Mouse (Mus musculus) forebrain, embryonic 12.5 days (tissue): ENCODE measurements around the gene Tex35. TPM values are rescaled to one million over a fixed set of nuclear protein-coding genes. Genes with fewer than 3 reads are reported as not detected.

ENCODE experiments used
- ATAC-seq: fragments of 200-750 bp; cut with Nextera tagmentation; 2 replicates; pipeline ENCODE4 v1.8.0; 2017; ENCODE audit warnings: moderate TSS enrichment; ENCODE audit not compliant: low FRiP score
- H3K27ac ChIP-seq: fragments of 300-500 bp; sonication (generic); 2 replicates; pipeline ENCODE4 v1.5.1; 2016; ENCODE audit warnings: mild to moderate bottlenecking
- H3K27me3 ChIP-seq: fragments of 300-500 bp; sonication (generic); 2 replicates; pipeline ENCODE4 v1.6.1; 2016; ENCODE audit warnings: mild to moderate bottlenecking
- H3K36me3 ChIP-seq: fragments of 300-500 bp; sonication (generic); replicated peaks from 2 replicates; pipeline ENCODE4 v1.6.1; 2016; ENCODE audit warnings: mild to moderate bottlenecking
- H3K4me1 ChIP-seq: fragments of 300-500 bp; sonication (generic); 2 replicates; pipeline ENCODE4 v1.6.1; 2016
- H3K4me2 ChIP-seq: fragments of 300-500 bp; sonication (generic); 2 replicates; pipeline ENCODE4 v1.6.1; 2016; ENCODE audit warnings: mild to moderate bottlenecking, moderate library complexity
- H3K4me3 ChIP-seq: fragments of 300-500 bp; sonication (generic); replicated peaks from 2 replicates; pipeline ENCODE4 v1.5.1; 2016; ENCODE audit warnings: mild to moderate bottlenecking
- H3K9ac ChIP-seq: fragments of 300-500 bp; sonication (generic); 2 replicates; pipeline ENCODE4 v1.6.1; 2016; ENCODE audit warnings: mild to moderate bottlenecking
- H3K9me3 ChIP-seq: fragments of 300-500 bp; sonication (generic); 2 replicates; pipeline ENCODE4 v1.6.1; 2016
- WGBS: fragments of 180-500 bp; shearing (Covaris S2); methylation state at CpG from one replicate; pipeline ENCODE4 v1.1.7; 2016; 5-methylcytosine and 5-hydroxymethylcytosine counted together
- polyA plus RNA-seq: library from polyadenylated mRNA; unstranded; fragments of >200 nt; fragmentation: Nextera tagmentation; extraction: Ambion mirVana; gene quantifications from 2 replicates; pipeline ENCODE4 v1.2.1, GENCODE M21; 2016

Tex35 gene
- polyA plus RNA-seq: not detected in 2 replicates

GRCm38 (mm10) chr1:157108580-157108979 is at the start of gene Tex35:
Gene Tex35, minus strand, starts transcription at chr1:157108680.
- no peaks in the 10 kb centered on the region for H3K27me3 ChIP-seq
- ATAC-seq: no peak
- WGBS: 87% methylated on average over 4 of the region's 4 CpGs
- H3K9ac ChIP-seq: no peak within 1 kb of the TSS
- no peak within 1 kb of the TSS for H3K4me2 ChIP-seq
- no peak within 1 kb of the TSS for H3K4me3 ChIP-seq
- H3K36me3 ChIP-seq: no peaks in the 10 kb centered on the region
- no peak within 1 kb of the TSS for H3K27ac ChIP-seq
- no peaks in the 10 kb centered on the region for H3K9me3 ChIP-seq
- 0 out of 2 replicates have a peak, but pooled peaks cover 2% of the 10 kb centered on the region for H3K4me1 ChIP-seq

- Histone ChIP-seq H3K4me1 (peaks cover 11% of the 10 kb centered on the region; the same call in 1 of the 2 replicates), H3K9me3 (no peaks in the 10 kb centered on the region), H3K27me3 (no peaks in the 10 kb centered on the region), H3K4me3 (no peak overlapping the region), H3K9ac (no peak overlapping the region), H3K4me2 (no peak overlapping the region), H3K27ac (no peak overlapping the region), H3K36me3 (peaks cover 12% of the 10 kb centered on the region)
- no peak for ATAC-seq
These were observed 45.3 kb upstream of the Tex35 start for GRCm38 (mm10) chr1:157153781-157154180.

- 86% methylated on average over 1 of the region's 1 CpGs for WGBS
- ATAC-seq: no peak
- H3K4me3 ChIP-seq: no peak overlapping the region
These were observed 41.6 kb upstream of the Tex35 start for GRCm38 (mm10) chr1:157150107-157150506.

GRCm38 (mm10) chr1:157144621-157145020 is 36.1 kb upstream of the Tex35 start:
- H3K27ac ChIP-seq: no peak overlapping the region
- no peak for ATAC-seq
- H3K9me3 ChIP-seq: no peaks in the 10 kb centered on the region
- H3K9ac ChIP-seq: no peak overlapping the region
- peaks cover 27% of the 10 kb centered on the region for H3K36me3 ChIP-seq
- no peak overlapping the region for H3K4me2 ChIP-seq
- H3K27me3 ChIP-seq: no peaks in the 10 kb centered on the region
- no peak overlapping the region for H3K4me3 ChIP-seq
- no peaks in the 10 kb centered on the region for H3K4me1 ChIP-seq
- 96% methylated on average over 3 of the region's 3 CpGs for WGBS

More at GRCm38 (mm10) chr1:157150107-157150506, 41.6 kb upstream of the Tex35 start:
- no peaks in the 10 kb centered on the region for H3K27me3 ChIP-seq
- H3K4me2 ChIP-seq: no peak overlapping the region
- peaks cover 16% of the 10 kb centered on the region for H3K36me3 ChIP-seq
- H3K4me1 ChIP-seq: peaks cover 11% of the 10 kb centered on the region; the same call in 1 of the 2 replicates
- no peaks in the 10 kb centered on the region for H3K9me3 ChIP-seq
- no peak overlapping the region for H3K27ac ChIP-seq
- no peak overlapping the region for H3K9ac ChIP-seq

GRCm38 (mm10) chr1:157143326-157143932 is 34.9 kb upstream of the Tex35 start:
- 72% methylated on average over 7 of the region's 7 CpGs for WGBS
- H3K27ac ChIP-seq: no peak overlapping the region
- no peak overlapping the region for H3K9ac ChIP-seq
- no peaks in the 10 kb centered on the region for H3K9me3 ChIP-seq
- H3K4me2 ChIP-seq: no peak overlapping the region
- no peak for ATAC-seq
- no peak overlapping the region for H3K4me3 ChIP-seq
- H3K4me1 ChIP-seq: no peaks in the 10 kb centered on the region
- no peaks in the 10 kb centered on the region for H3K27me3 ChIP-seq
- H3K36me3 ChIP-seq: peaks cover 27% of the 10 kb centered on the region

GRCm38 (mm10) chr1:157141014-157141413 is 32.5 kb upstream of the Tex35 start:
- WGBS: 87% methylated on average over 3 of the region's 3 CpGs
- Histone ChIP-seq H3K36me3 (peaks cover 15% of the 10 kb centered on the region; the same call in 1 of the 2 replicates), H3K9ac (no peak overlapping the region), H3K4me2 (no peak overlapping the region), H3K9me3 (no peaks in the 10 kb centered on the region), H3K4me1 (no peaks in the 10 kb centered on the region), H3K4me3 (no peak overlapping the region), H3K27me3 (no peaks in the 10 kb centered on the region), H3K27ac (no peak overlapping the region)
- no peak for ATAC-seq

- no peaks in the 10 kb centered on the region for H3K9me3 ChIP-seq
- H3K4me1 ChIP-seq: no peaks in the 10 kb centered on the region
- H3K4me2 ChIP-seq: no peak overlapping the region
- ATAC-seq: no peak
- H3K27ac ChIP-seq: no peak overlapping the region
- H3K27me3 ChIP-seq: no peaks in the 10 kb centered on the region
- 79% methylated on average over 1 of the region's 1 CpGs for WGBS
- H3K36me3 ChIP-seq: peaks cover 16% of the 10 kb centered on the region; the same call in 1 of the 2 replicates
- no peak overlapping the region for H3K4me3 ChIP-seq
- H3K9ac ChIP-seq: no peak overlapping the region
These were observed 29.4 kb upstream of the Tex35 start for GRCm38 (mm10) chr1:157137854-157138241.

GRCm38 (mm10) chr1:157137132-157137853 is 28.8 kb upstream of the Tex35 start:
- Histone ChIP-seq H3K9me3 (no peaks in the 10 kb centered on the region), H3K27me3 (no peaks in the 10 kb centered on the region), H3K4me3 (no peak overlapping the region), H3K4me2 (no peak overlapping the region), H3K9ac (no peak overlapping the region), H3K4me1 (no peaks in the 10 kb centered on the region), H3K36me3 (peaks cover 16% of the 10 kb centered on the region), H3K27ac (no peak overlapping the region)
- no peak for ATAC-seq
- WGBS: 88% methylated on average over 9 of the region's 9 CpGs

GRCm38 (mm10) chr1:157128219-157128618 is 19.7 kb upstream of the Tex35 start:
- no peaks in the 10 kb centered on the region for H3K27me3 ChIP-seq
- H3K36me3 ChIP-seq: no peaks in the 10 kb centered on the region; the same call in 1 of the 2 replicates
- no peaks in the 10 kb centered on the region for H3K9me3 ChIP-seq
- H3K4me1 ChIP-seq: no peaks in the 10 kb centered on the region
- ATAC-seq: no peak
- 85% methylated on average over 2 of the region's 2 CpGs for WGBS
- no peak overlapping the region for H3K27ac ChIP-seq
- H3K4me3 ChIP-seq: no peak overlapping the region
- no peak overlapping the region for H3K4me2 ChIP-seq
- H3K9ac ChIP-seq: no peak overlapping the region

GRCm38 (mm10) chr1:157123836-157124235 is 15.4 kb upstream of the Tex35 start:
- H3K27ac ChIP-seq: no peak overlapping the region
- H3K9me3 ChIP-seq: no peaks in the 10 kb centered on the region
- H3K4me2 ChIP-seq: no peak overlapping the region
- H3K36me3 ChIP-seq: no peaks in the 10 kb centered on the region
- H3K4me3 ChIP-seq: no peak overlapping the region
- H3K4me1 ChIP-seq: no peaks in the 10 kb centered on the region
- ATAC-seq: no peak
- no peaks in the 10 kb centered on the region for H3K27me3 ChIP-seq
- no peak overlapping the region for H3K9ac ChIP-seq
- WGBS: 90% methylated on average over 3 of the region's 3 CpGs

- H3K27me3 ChIP-seq: no peaks in the 10 kb centered on the region
- no peaks in the 10 kb centered on the region for H3K36me3 ChIP-seq
- H3K4me2 ChIP-seq: no peak overlapping the region
- no peak overlapping the region for H3K27ac ChIP-seq
- no peak overlapping the region for H3K9ac ChIP-seq
- H3K4me3 ChIP-seq: no peak overlapping the region
- 87% methylated on average over 6 of the region's 6 CpGs for WGBS
- ATAC-seq: no peak
- H3K9me3 ChIP-seq: no peaks in the 10 kb centered on the region
- no peaks in the 10 kb centered on the region for H3K4me1 ChIP-seq
These were observed 10.7 kb upstream of the Tex35 start for GRCm38 (mm10) chr1:157119168-157119567.

- no peak for ATAC-seq
- H3K4me1 ChIP-seq: no peaks in the 10 kb centered on the region
- no peaks in the 10 kb centered on the region for H3K27me3 ChIP-seq
- H3K9ac ChIP-seq: no peak overlapping the region
- 89% methylated on average over 3 of the region's 3 CpGs for WGBS
- no peaks in the 10 kb centered on the region for H3K9me3 ChIP-seq
- H3K27ac ChIP-seq: no peak overlapping the region
- no peak overlapping the region for H3K4me2 ChIP-seq
- no peak overlapping the region for H3K4me3 ChIP-seq
- H3K36me3 ChIP-seq: no peaks in the 10 kb centered on the region
These were observed 9.0 kb upstream of the Tex35 start for GRCm38 (mm10) chr1:157117440-157117839.

GRCm38 (mm10) chr1:157114492-157114891 is 6.0 kb upstream of the Tex35 start:
- Histone ChIP-seq H3K4me1 (0 out of 2 replicates have a peak, but pooled peaks cover 2% of the 10 kb centered on the region), H3K9me3 (no peaks in the 10 kb centered on the region), H3K27me3 (no peaks in the 10 kb centered on the region), H3K9ac (no peak overlapping the region), H3K4me2 (no peak overlapping the region), H3K36me3 (no peaks in the 10 kb centered on the region), H3K4me3 (no peak overlapping the region), H3K27ac (no peak overlapping the region)
- no peak for ATAC-seq
- 77% methylated on average over 2 of the region's 2 CpGs for WGBS
